Mouse (Mus musculus): ENCODE data around the gene Tom1.
A peak's percentile ranks its signal among the peaks of the same experiment; 100 is the strongest.

The Tom1 gene

DNA sequence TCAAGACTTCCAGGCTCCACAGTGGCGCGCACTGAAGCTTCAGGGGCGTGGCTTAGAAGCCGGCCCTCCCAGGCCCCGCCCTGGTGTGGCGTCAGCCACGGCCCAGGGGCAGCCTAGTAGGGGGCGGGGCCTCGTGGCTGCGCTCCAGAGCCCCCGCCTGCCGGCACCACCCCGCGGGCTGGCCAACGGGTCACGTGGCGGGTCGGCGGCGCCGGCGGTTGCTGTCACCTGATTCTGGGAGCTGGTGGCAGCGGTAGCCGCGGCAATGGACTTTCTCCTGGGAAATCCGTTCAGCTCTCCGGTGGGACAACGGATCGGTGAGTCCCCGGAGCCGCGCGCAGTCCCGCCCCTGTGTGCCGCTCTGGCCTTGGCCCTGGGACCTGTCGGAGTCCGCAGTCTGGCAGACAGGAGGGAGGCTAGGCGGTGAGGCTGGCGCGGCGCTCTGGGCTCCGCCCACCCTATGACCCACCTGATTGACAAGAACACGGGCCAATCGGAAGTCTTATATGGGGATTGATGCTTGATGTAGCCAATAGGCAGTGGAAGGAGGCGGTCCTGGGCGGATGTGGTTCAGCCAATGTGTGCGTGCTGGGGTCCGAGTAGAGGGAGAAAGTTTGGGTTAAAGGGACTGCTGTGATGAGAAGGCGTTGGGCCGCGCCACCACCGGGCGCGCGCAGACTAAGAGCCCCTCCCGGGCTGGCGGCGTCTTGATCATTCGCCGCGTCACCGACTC, at the start of gene Tom1:
Gene Tom1, plus strand, starts transcription at position 195 of the 733 bp plus-strand sequence.
- DNase-seq (ENCODE audit: inconsistent age in 2 of 2, low spot score in 1 of 2) = peak; percentile 99 to 100

DNA sequence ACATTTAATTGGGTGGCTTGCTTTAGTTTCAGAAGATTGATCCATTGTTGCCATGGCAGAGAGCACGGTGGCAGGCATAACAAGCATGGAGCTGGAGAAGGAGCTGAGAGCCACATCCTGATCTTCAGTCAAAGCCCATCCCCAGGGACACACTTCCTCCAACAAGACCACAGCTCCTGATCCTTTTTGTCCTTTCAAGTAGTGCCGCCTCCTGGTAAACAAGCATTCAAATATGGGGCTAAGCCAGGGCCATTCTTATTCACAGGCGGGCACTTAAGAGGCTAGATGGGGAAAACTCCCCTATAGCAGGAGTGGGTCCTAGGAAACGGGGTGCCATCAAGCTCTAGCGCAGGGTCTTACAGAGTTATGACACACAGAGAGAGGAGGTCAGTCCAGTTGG, 46.1 kb upstream of the Tom1 start:
- DNase-seq (ENCODE audit: inconsistent age in 2 of 2, low spot score in 1 of 2) = peak in 1 of 2 experiments; percentile 11

GRCm38 (mm10) chr8:74990021-74990420, 43.5 kb upstream of the Tom1 start:
- peak; percentile 46 to 76 for DNase-seq (ENCODE audit: inconsistent age in 2 of 2, low spot score in 1 of 2)

- DNase-seq (ENCODE audit: inconsistent age in 2 of 2, low spot score in 1 of 2) = no peak
Observed at GRCm38 (mm10) chr8:74993081-74993474, 40.4 kb upstream of the Tom1 start, which contains the start of gene Hmgxb4. Gene Hmgxb4, plus strand, starts transcription at chr8:74993356.

DNA sequence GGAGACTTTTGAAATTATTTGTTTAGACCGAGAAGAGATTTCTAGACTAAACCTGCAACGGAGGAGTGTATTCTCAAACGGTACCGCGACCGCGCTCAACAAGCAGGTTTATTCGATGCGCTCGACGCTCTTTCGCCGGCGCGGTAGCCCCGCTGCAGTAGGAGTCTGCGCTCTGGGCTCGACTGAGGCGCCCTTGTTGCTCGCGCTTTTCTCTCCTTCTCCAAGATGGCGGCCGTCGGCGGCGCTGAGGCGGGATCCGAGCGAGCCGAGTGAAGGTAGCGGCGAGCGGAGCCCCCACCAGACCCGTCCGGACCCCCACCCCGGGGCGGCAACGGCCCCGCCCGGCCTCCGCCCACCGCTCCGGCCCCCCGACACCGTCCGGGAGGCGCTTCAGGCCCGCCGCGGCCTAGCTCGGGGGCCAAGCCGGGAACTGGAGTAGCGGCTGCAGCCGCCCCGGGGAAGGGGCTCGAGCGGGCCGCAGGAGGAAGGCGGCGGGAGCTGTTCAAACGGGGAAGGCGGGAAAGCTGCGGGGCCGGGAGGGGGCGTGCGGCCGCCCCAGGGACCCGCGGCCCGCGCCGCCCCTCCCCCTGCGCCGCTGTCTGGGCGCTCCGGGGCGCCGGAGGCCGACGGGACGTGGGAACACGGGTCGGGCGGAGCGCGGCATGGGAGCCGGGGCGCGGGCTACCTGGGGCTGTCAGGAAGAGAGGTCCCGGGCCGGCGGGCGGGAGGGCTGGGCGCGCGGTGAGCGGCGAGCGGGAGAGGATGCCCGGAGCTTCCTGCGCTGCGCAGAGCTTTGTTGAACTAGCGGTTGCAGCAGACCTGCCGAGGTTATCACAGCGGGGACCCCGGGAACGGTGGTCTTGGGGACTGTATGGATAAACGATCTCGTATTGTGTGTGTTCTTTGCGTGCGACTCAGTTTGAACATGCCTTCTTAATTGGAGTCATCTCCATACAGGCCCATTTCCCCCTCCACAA, 39.7 kb upstream of the Tom1 start:
- peak; percentile 89 to 96 for DNase-seq (ENCODE audit: inconsistent age in 2 of 2, low spot score in 1 of 2)

DNA sequence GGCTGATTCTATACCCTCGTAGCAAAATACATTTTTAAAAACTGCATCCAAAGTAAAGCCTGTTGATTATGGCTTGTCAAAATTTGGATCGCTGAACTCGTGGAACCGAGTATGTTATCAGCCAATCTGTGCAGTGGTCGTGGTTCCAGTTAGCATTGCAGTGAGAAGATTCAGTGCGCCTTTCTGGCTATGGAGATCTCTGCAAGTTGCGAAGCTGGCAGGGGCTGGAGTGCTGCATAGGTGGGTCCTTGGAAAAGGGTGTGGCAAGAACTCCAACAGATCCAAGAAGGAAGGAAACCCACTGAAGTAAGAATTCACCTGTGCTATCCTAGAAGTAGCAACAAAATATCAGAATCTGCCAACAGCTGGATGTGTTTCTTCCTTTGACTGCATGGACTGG, 39.0 kb upstream of the Tom1 start:
- peak in 1 of 2 experiments; percentile 50 for DNase-seq (ENCODE audit: inconsistent age in 2 of 2, low spot score in 1 of 2)

GRCm38 (mm10) chr8:75000431-75000830, 33.1 kb upstream of the Tom1 start:
- no peak for DNase-seq (ENCODE audit: inconsistent age in 2 of 2, low spot score in 1 of 2)

DNA sequence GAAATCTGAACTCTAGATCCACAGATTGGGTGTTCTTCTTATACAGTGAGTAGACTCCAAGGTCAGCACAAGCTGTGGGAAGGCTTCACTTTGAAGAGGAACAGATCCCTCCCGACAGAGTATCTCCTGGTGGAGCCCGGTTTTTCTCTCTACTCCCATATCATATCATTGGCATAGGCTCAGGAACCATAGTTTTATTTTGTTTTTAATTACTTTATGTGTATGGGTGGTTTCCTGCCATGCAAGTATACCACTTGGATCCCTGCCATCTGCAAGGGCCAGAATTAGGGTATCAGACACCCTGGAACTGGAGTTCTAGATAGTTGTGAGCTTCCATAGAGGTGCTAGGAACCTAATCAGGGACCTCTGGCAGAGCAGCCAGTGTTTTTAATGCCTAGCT, 24.7 kb upstream of the Tom1 start:
- DNase-seq (ENCODE audit: inconsistent age in 2 of 2, low spot score in 1 of 2) = no peak

- no peak for DNase-seq (ENCODE audit: inconsistent age in 2 of 2, low spot score in 1 of 2)
Observed at GRCm38 (mm10) chr8:75013557-75013956, 19.9 kb upstream of the Tom1 start.

- no peak for DNase-seq (ENCODE audit: inconsistent age in 2 of 2, low spot score in 1 of 2)
Observed at GRCm38 (mm10) chr8:75013964-75014363, 19.5 kb upstream of the Tom1 start.

DNA sequence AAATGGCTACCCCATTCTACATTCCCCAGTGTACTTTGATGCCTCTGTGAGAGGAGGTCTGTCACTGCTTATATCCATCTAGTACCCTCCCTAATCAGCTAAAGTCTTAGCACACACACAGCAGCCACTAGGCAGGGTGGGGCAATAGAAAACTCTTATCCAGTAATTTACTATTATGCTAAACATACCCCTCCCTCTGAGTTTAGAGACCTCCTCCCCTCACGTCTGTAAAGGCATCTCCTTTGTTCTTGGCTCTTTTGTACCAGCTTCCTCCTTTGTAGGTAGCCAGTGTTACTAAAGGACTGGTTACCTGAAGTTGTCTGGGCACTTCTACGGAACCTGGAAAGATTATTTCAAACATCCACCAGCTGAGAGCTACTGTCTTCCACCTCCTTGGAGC, 17.5 kb upstream of the Tom1 start:
- DNase-seq (ENCODE audit: inconsistent age in 2 of 2, low spot score in 1 of 2) = no peak

DNA sequence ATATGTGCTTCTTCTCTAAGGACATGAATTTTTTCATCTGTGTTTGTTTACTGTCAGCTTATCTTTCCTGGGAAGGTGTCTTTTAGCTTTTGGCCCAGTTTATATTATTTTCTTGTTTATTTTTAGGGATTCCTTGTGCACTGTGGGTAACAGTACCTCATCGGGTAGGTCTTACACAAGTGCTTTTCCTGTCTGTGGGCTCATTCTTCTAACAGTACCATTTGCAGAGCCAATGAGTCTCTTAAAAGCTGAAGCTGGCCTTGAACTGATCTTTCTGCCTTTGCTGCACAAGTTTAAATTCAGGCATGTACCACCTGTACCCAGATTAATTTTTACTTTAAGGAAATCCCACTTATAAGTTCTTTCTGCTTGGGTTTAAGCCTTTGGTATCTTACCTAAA, 17.1 kb upstream of the Tom1 start:
- DNase-seq (ENCODE audit: inconsistent age in 2 of 2, low spot score in 1 of 2) = no peak

DNA sequence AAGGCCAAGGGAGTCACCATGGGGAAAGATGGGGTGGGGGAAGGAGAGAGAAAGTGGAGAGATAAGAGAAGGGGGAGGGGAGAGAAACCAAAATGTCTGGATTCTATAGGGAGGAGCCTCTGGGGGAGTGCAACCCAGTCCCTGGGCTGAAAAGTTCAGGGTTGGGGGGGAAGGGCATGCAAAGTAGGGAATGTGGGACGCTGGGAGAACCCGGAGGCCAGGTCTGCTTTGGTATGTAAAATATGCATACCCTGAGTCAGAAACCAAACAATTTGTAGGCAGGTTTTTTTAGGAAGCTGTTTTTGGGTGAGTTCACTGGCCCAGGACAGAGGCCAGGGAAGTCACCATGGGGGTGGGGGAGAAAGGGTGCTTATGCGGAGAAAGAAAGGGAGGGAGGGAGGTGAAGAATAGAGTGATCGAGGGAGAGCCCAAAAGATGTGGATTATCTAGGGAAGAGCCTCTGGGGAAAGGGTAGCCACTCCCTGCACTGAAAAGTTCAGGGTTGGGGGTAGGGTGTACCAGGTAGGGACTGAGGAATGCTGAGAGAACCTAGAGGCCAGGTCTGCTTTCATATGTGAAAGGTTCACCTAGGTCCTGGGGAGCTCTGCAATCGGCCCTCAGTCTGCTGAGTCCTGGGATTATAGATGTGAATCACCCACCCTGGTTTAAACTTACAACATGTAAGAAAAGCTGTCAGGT, 15.1 kb upstream of the Tom1 start:
- no peak for DNase-seq (ENCODE audit: inconsistent age in 2 of 2, low spot score in 1 of 2)

GRCm38 (mm10) chr8:75023660-75024316, 9.7 kb upstream of the Tom1 start:
- DNase-seq (ENCODE audit: inconsistent age in 2 of 2, low spot score in 1 of 2) = no peak

- no peak for DNase-seq (ENCODE audit: inconsistent age in 2 of 2, low spot score in 1 of 2)
Observed at GRCm38 (mm10) chr8:75025809-75026208, 7.7 kb upstream of the Tom1 start.

- DNase-seq (ENCODE audit: inconsistent age in 2 of 2, low spot score in 1 of 2) = no peak
Observed at GRCm38 (mm10) chr8:75030453-75031024, 3.0 kb upstream of the Tom1 start.

- DNase-seq (ENCODE audit: inconsistent age in 2 of 2, low spot score in 1 of 2) = no peak
Observed at GRCm38 (mm10) chr8:75032961-75033360, 544 bp upstream of the Tom1 start.

GRCm38 (mm10) chr8:75034285-75034684, 780 bp downstream of the Tom1 start:
- DNase-seq (ENCODE audit: inconsistent age in 2 of 2, low spot score in 1 of 2) = no peak

DNA sequence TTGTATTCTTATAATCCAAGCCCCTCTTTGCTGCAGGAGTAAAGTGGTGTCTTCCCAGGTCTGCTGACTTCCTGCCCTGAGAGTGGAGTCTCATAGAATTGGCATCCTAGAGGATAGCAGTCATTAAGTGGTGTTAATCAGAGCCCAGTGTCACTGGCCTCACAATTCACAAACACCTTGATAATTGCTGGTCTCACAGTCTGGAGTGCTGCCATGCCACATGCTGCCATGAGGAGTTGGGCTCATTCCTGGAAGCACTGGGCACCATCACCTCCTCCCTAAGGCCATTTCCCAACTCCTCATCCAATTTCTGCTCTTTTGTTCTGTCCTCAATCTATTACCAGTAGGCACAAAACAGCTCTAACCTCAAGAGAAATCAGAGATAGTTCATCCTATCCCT, 2.1 kb downstream of the Tom1 start:
- no peak for DNase-seq (ENCODE audit: inconsistent age in 2 of 2, low spot score in 1 of 2)

DNA sequence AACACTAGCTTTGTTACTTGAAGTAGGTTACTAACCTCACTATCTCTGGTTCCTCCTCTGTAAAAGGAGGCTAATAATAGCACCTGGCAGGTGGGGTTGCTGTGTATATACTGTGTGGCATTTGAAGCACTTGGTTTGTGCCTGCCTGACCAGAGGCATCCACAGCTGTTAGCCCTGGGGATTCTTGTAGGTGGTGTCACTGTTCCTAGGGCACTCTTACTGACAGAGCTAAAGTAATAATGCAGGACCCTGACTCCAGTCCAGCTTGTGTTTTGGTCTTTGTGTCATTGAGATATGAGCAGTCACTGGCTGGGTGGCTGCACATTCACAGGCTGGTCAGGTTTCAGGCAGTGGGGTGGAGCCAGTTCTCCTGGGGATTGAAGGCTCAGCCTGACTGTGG, 5.0 kb downstream of the Tom1 start:
- peak in 1 of 2 experiments; percentile 58 for DNase-seq (ENCODE audit: inconsistent age in 2 of 2, low spot score in 1 of 2)

Measured in adrenal gland, adult (tissue).